Mouse (Mus musculus): ENCODE results near the gene Tnnt2. TPM values are rescaled to one million over a fixed set of nuclear protein-coding genes. Genes with fewer than 3 reads are reported as not detected.

The Tnnt2 gene
- 0.46 and 0.53 TPM in 2 replicates for polyA plus RNA-seq (2015; fragmentation: Nextera tagmentation; extraction: Ambion mirVana)

GRCm38 (mm10) chr1:135835716-135836483, at the start of gene Tnnt2:
Gene Tnnt2 (plus strand): TSS chr1:135836354.
- Histone ChIP-seq H3K9ac (ENCODE audit: low read depth, low read length) (no peak within 1 kb of the TSS), H3K36me3 (ENCODE audit: control insufficient read depth, insufficient read depth, low read length) (no peaks in the 10 kb centered on the region), H3K4me2 (ENCODE audit: low read length) (no peak within 1 kb of the TSS), H3K9me3 (replicated peaks; ENCODE audit: control insufficient read depth, low read length, poor library complexity, severe bottlenecking) (no peaks in the 10 kb centered on the region), H3K27ac (ENCODE audit: low read length) (no peak within 1 kb of the TSS), H3K27me3 (ENCODE audit: control insufficient read depth, insufficient read depth, low read depth, low read length) (no peaks in the 10 kb centered on the region), H3K4me3 (ENCODE audit: low read depth, low read length) (no peak within 1 kb of the TSS), H3K4me1 (ENCODE audit: control insufficient read depth, insufficient read depth, low read length) (no peaks in the 10 kb centered on the region)
- 54% methylated on average over 9 of the region's 9 CpGs for WGBS
- ATAC-seq: no peak

GRCm38 (mm10) chr1:135787799-135788198, 48.4 kb upstream of the Tnnt2 start:
- ATAC-seq: no peak
- Histone ChIP-seq H3K36me3 (ENCODE audit: control insufficient read depth, insufficient read depth, low read length) (no peaks in the 10 kb centered on the region), H3K4me3 (ENCODE audit: low read depth, low read length) (no peak overlapping the region), H3K9me3 (replicated peaks; ENCODE audit: control insufficient read depth, low read length, poor library complexity, severe bottlenecking) (no peaks in the 10 kb centered on the region), H3K9ac (ENCODE audit: low read depth, low read length) (no peak overlapping the region), H3K27me3 (ENCODE audit: control insufficient read depth, insufficient read depth, low read depth, low read length) (no peaks in the 10 kb centered on the region), H3K4me1 (ENCODE audit: control insufficient read depth, insufficient read depth, low read length) (peaks cover 1% of the 10 kb centered on the region; the same call in 1 of the 2 replicates), H3K4me2 (ENCODE audit: low read length) (no peak overlapping the region), H3K27ac (ENCODE audit: low read length) (no peak overlapping the region)
- WGBS: 47% methylated on average over 3 of the region's 3 CpGs

- Histone ChIP-seq H3K36me3 (ENCODE audit: control insufficient read depth, insufficient read depth, low read length) (no peaks in the 10 kb centered on the region), H3K9me3 (replicated peaks; ENCODE audit: control insufficient read depth, low read length, poor library complexity, severe bottlenecking) (no peaks in the 10 kb centered on the region), H3K27me3 (ENCODE audit: control insufficient read depth, insufficient read depth, low read depth, low read length) (no peaks in the 10 kb centered on the region), H3K4me1 (ENCODE audit: control insufficient read depth, insufficient read depth, low read length) (peaks cover 4% of the 10 kb centered on the region), H3K4me2 (ENCODE audit: low read length) (no peak overlapping the region), H3K9ac (ENCODE audit: low read depth, low read length) (no peak overlapping the region), H3K27ac (ENCODE audit: low read length) (no peak overlapping the region), H3K4me3 (ENCODE audit: low read depth, low read length) (no peak overlapping the region)
- no peak for ATAC-seq
- 52% methylated on average over 10 of the region's 10 CpGs for WGBS
These were observed 47.4 kb upstream of the Tnnt2 start for GRCm38 (mm10) chr1:135788708-135789107.

- H3K9me3 ChIP-seq (replicated peaks; ENCODE audit: control insufficient read depth, low read length, poor library complexity, severe bottlenecking): no peaks in the 10 kb centered on the region
These were observed 46.3 kb upstream of the Tnnt2 start for GRCm38 (mm10) chr1:135789815-135790214.

GRCm38 (mm10) chr1:135792143-135792939, 43.8 kb upstream of the Tnnt2 start:
- no peaks in the 10 kb centered on the region for H3K27me3 ChIP-seq (ENCODE audit: control insufficient read depth, insufficient read depth, low read depth, low read length)
- H3K4me1 ChIP-seq (ENCODE audit: control insufficient read depth, insufficient read depth, low read length): peaks cover 9% of the 10 kb centered on the region
- no peak overlapping the region for H3K9ac ChIP-seq (ENCODE audit: low read depth, low read length)
- 64% methylated on average over 13 of the region's 13 CpGs for WGBS
- H3K4me2 ChIP-seq (ENCODE audit: low read length): no peak overlapping the region
- H3K27ac ChIP-seq (ENCODE audit: low read length): no peak overlapping the region
- no peaks in the 10 kb centered on the region for H3K36me3 ChIP-seq (ENCODE audit: control insufficient read depth, insufficient read depth, low read length)
- no peak overlapping the region for H3K4me3 ChIP-seq (ENCODE audit: low read depth, low read length)
- H3K9me3 ChIP-seq (replicated peaks; ENCODE audit: control insufficient read depth, low read length, poor library complexity, severe bottlenecking): no peaks in the 10 kb centered on the region
- ATAC-seq: no peak

More at GRCm38 (mm10) chr1:135789815-135790214, 46.3 kb upstream of the Tnnt2 start:
- no peak overlapping the region for H3K27ac ChIP-seq (ENCODE audit: low read length)
- no peak overlapping the region for H3K4me2 ChIP-seq (ENCODE audit: low read length)
- H3K36me3 ChIP-seq (ENCODE audit: control insufficient read depth, insufficient read depth, low read length): no peaks in the 10 kb centered on the region
- 9% methylated on average over 5 of the region's 5 CpGs for WGBS
- peaks cover 9% of the 10 kb centered on the region for H3K4me1 ChIP-seq (ENCODE audit: control insufficient read depth, insufficient read depth, low read length)
- no peaks in the 10 kb centered on the region for H3K27me3 ChIP-seq (ENCODE audit: control insufficient read depth, insufficient read depth, low read depth, low read length)
- H3K4me3 ChIP-seq (ENCODE audit: low read depth, low read length): no peak overlapping the region
- ATAC-seq: no peak
- H3K9ac ChIP-seq (ENCODE audit: low read depth, low read length): no peak overlapping the region

GRCm38 (mm10) chr1:135793370-135794215, 42.6 kb upstream of the Tnnt2 start:
- no peaks in the 10 kb centered on the region for H3K36me3 ChIP-seq (ENCODE audit: control insufficient read depth, insufficient read depth, low read length)
- no peak overlapping the region for H3K27ac ChIP-seq (ENCODE audit: low read length)
- H3K9me3 ChIP-seq (replicated peaks; ENCODE audit: control insufficient read depth, low read length, poor library complexity, severe bottlenecking): no peaks in the 10 kb centered on the region
- H3K27me3 ChIP-seq (ENCODE audit: control insufficient read depth, insufficient read depth, low read depth, low read length): no peaks in the 10 kb centered on the region
- peak overlapping the region; percentile 55 for H3K9ac ChIP-seq (ENCODE audit: low read depth, low read length)
- peak overlapping the region; percentile 17 for H3K4me3 ChIP-seq (ENCODE audit: low read depth, low read length)
- H3K4me1 ChIP-seq (ENCODE audit: control insufficient read depth, insufficient read depth, low read length): peaks cover 9% of the 10 kb centered on the region
- ATAC-seq: peak; percentile 28; the same call in 1 of the 2 replicates
- WGBS: 19% methylated on average over 27 of the region's 27 CpGs
- peak overlapping the region; percentile 55 for H3K4me2 ChIP-seq (ENCODE audit: low read length)

- Histone ChIP-seq H3K4me2 (ENCODE audit: low read length) (peak overlapping the region; percentile 55; the same call in 1 of the 2 replicates), H3K4me3 (ENCODE audit: low read depth, low read length) (peak overlapping the region; percentile 17; the same call in 1 of the 2 replicates), H3K27me3 (ENCODE audit: control insufficient read depth, insufficient read depth, low read depth, low read length) (no peaks in the 10 kb centered on the region), H3K9ac (ENCODE audit: low read depth, low read length) (no peak overlapping the region), H3K4me1 (ENCODE audit: control insufficient read depth, insufficient read depth, low read length) (peaks cover 9% of the 10 kb centered on the region), H3K27ac (ENCODE audit: low read length) (no peak overlapping the region), H3K9me3 (replicated peaks; ENCODE audit: control insufficient read depth, low read length, poor library complexity, severe bottlenecking) (no peaks in the 10 kb centered on the region), H3K36me3 (ENCODE audit: control insufficient read depth, insufficient read depth, low read length) (no peaks in the 10 kb centered on the region)
- no peak for ATAC-seq
- 23% methylated on average over 20 of the region's 20 CpGs for WGBS
These were observed 41.7 kb upstream of the Tnnt2 start for GRCm38 (mm10) chr1:135794216-135795134.

GRCm38 (mm10) chr1:135798492-135798891, 37.7 kb upstream of the Tnnt2 start:
- H3K27ac ChIP-seq (ENCODE audit: low read length): no peak overlapping the region
- H3K36me3 ChIP-seq (ENCODE audit: control insufficient read depth, insufficient read depth, low read length): no peaks in the 10 kb centered on the region
- H3K9ac ChIP-seq (ENCODE audit: low read depth, low read length): no peak overlapping the region
- H3K4me2 ChIP-seq (ENCODE audit: low read length): no peak overlapping the region
- peaks cover 8% of the 10 kb centered on the region for H3K4me1 ChIP-seq (ENCODE audit: control insufficient read depth, insufficient read depth, low read length)
- ATAC-seq: no peak
- no peak overlapping the region for H3K4me3 ChIP-seq (ENCODE audit: low read depth, low read length)
- H3K27me3 ChIP-seq (ENCODE audit: control insufficient read depth, insufficient read depth, low read depth, low read length): no peaks in the 10 kb centered on the region
- no peaks in the 10 kb centered on the region for H3K9me3 ChIP-seq (replicated peaks; ENCODE audit: control insufficient read depth, low read length, poor library complexity, severe bottlenecking)
- WGBS: 96% methylated on average over 1 of the region's 1 CpGs
